Mouse (Mus musculus) kidney, embryonic 14.5 days (tissue): ENCODE data around the gene Ankrd33b. TPM values are rescaled to one million over a fixed set of nuclear protein-coding genes. Genes with fewer than 3 reads are reported as not detected.

Experiments used
- ATAC-seq: fragments of 200-750 bp; cut with Nextera tagmentation; 2 replicates; pipeline ENCODE4 v1.8.0; 2017; ENCODE audit warnings: moderate number of reproducible peaks, mild to moderate bottlenecking, moderate TSS enrichment, moderate library complexity; ENCODE audit not compliant: low FRiP score, low TSS enrichment
- H3K27ac ChIP-seq: fragments of 300-500 bp; sonication (generic); 2 replicates; pipeline ENCODE4 v1.5.1; 2014; ENCODE audit warnings: low read depth, mild to moderate bottlenecking, low read length, moderate library complexity, mixed read lengths
- H3K27me3 ChIP-seq: fragments of 300-500 bp; sonication (generic); 2 replicates; pipeline ENCODE4 v1.6.1; 2014; ENCODE audit warnings: mild to moderate bottlenecking, low read length; ENCODE audit not compliant: control insufficient read depth, insufficient read depth
- H3K36me3 ChIP-seq: fragments of 300-500 bp; sonication (generic); 2 replicates; pipeline ENCODE4 v1.6.1; 2014; ENCODE audit warnings: low read length, mixed read lengths; ENCODE audit not compliant: control insufficient read depth, insufficient read depth
- H3K4me1 ChIP-seq: fragments of 300-500 bp; sonication (generic); 2 replicates; pipeline ENCODE4 v1.6.1; 2014; ENCODE audit warnings: low read length, mixed read lengths; ENCODE audit not compliant: control insufficient read depth, insufficient read depth
- H3K4me2 ChIP-seq: fragments of 300-500 bp; sonication (generic); replicated peaks from 2 replicates; pipeline ENCODE4 v1.6.1; 2014; ENCODE audit warnings: low read depth, mild to moderate bottlenecking, low read length
- H3K4me3 ChIP-seq: fragments of 300-500 bp; sonication (generic); 2 replicates; pipeline ENCODE4 v1.5.1; 2014; ENCODE audit warnings: mild to moderate bottlenecking, low read length
- H3K9ac ChIP-seq: fragments of 300-500 bp; sonication (generic); 2 replicates; pipeline ENCODE4 v1.6.1; 2014; ENCODE audit warnings: low read depth, mild to moderate bottlenecking, low read length, moderate library complexity
- H3K9me3 ChIP-seq: fragments of 300-500 bp; sonication (generic); 2 replicates; pipeline ENCODE4 v1.6.1; 2016; ENCODE audit warnings: low read length; ENCODE audit not compliant: control insufficient read depth
- WGBS: fragments of 180-500 bp; shearing (Covaris S2); extraction: QIAGEN DNeasy Blood & Tissue Kit; methylation state at CpG from one replicate; pipeline ENCODE4 v1.1.7; 2014; 5-methylcytosine and 5-hydroxymethylcytosine counted together
- polyA plus RNA-seq: library from polyadenylated mRNA; unstranded; fragments of >200 nt; fragmentation: Nextera tagmentation; extraction: Ambion mirVana; gene quantifications from 2 replicates; pipeline ENCODE4 v1.2.1, GENCODE M21; 2014

Ankrd33b gene
- polyA plus RNA-seq, 1 experiment from 2014 or later: 3.7 TPM

DNA sequence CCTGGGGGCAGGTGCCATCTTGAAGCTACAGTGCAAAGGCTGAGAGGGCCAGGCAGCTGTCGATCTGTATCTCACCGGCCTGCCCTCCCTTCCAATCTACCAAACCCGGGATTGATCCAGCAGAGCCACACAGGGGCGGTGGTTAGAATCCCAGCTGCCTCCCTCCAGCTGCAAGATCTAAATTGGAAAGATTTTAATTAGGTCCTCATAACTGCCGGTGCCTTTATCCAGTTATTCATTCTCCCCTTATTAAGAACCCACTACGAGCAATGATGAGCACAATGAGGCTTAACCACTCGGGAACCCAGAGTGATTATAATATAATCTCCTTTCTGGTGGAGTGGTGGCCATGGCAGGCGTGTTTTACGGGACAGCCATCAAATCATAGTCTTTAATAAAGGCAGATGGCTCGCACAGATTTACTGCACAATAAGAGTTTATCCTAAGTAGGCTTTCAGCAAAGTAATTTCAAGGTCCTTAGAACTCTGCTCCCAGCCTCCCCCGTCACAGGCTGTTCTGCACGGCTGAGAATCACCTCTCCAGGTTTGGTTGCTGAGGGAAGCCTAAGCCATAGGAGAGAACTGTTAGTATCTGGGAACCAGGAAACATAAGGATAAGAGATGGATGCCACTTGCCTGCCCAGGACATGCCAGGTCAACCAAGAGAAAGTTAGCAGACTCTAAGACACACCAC, 34.8 kb upstream of the Ankrd33b start:
- no peak overlapping the region for H3K4me2 ChIP-seq
- no peak for ATAC-seq
- H3K36me3 ChIP-seq: no peaks in the 10 kb centered on the region
- no peak overlapping the region for H3K4me3 ChIP-seq
- H3K27me3 ChIP-seq: no peaks in the 10 kb centered on the region
- no peak overlapping the region for H3K27ac ChIP-seq
- H3K9me3 ChIP-seq: no peaks in the 10 kb centered on the region
- WGBS: 75% methylated on average over 12 of the region's 12 CpGs
- H3K4me1 ChIP-seq: no peaks in the 10 kb centered on the region
- H3K9ac ChIP-seq: no peak overlapping the region

DNA sequence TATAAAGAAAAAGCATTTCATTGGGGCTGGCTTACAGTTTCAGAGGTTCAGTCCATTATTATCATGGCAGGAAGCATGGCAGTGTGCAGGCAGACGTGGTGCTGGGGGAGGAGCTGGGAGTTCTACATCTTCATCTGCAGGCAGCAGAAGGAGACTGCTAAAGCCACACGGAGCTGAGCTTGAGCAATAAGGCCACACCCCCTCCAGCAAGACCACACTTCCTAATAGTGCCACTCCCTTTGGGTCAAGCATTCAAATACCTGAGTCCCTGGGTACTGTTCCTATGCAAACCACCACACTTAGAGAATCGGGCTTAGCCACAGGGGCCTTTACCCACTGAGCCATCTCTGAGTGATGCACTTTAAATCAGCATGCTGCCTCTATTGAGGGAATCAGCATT, 33.4 kb upstream of the Ankrd33b start:
- Histone ChIP-seq H3K4me2 (no peak overlapping the region), H3K4me1 (no peaks in the 10 kb centered on the region), H3K36me3 (no peaks in the 10 kb centered on the region), H3K27me3 (no peaks in the 10 kb centered on the region), H3K9me3 (no peaks in the 10 kb centered on the region), H3K27ac (no peak overlapping the region), H3K9ac (no peak overlapping the region), H3K4me3 (no peak overlapping the region)
- ATAC-seq: no peak
- 40% methylated on average over 3 of the region's 3 CpGs for WGBS

DNA sequence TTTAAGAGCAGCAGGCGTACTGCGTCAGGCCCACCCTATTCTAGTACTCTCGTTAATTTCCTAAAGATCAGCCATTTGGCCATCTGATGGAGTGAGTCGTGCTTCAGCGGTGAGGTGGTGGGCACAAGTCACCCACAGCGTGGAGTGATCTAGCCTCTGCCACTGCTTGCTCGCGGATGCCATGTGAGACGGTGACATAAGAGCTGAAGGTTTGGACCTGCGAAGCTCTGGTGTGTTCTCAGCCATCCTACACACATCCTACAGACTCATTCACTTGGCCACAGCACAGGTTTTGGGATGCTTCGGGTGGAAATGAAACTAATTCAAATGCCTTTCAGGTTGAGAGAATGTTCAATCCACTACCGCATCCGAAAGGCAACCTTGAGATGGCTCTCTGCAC, 31.2 kb upstream of the Ankrd33b start:
- no peak for ATAC-seq
- Histone ChIP-seq H3K27ac (no peak overlapping the region), H3K4me3 (no peak overlapping the region), H3K4me2 (no peak overlapping the region), H3K36me3 (no peaks in the 10 kb centered on the region), H3K9me3 (no peaks in the 10 kb centered on the region; the same call in 1 of the 2 replicates), H3K27me3 (no peaks in the 10 kb centered on the region), H3K9ac (no peak overlapping the region), H3K4me1 (no peaks in the 10 kb centered on the region)
- WGBS: 92% methylated on average over 13 of the region's 13 CpGs

DNA sequence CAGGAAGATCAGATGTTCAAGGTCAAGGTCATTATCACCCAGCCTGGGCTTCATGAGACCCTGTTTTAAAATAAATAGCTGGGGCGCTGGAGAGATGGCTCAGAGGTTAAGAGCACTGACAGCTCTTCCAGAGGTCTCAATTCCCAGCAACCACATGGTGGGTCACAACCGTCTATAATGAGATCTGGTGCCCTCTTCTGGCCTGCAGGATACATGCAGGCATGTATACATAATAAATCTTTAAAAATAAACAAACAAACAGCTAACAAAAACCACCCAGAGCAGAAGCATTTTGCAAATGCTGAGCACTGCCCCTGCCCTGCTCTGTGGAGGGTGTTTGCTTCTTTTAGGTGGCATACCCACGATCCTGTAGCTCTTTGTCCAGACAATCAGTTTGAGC, 29.9 kb upstream of the Ankrd33b start:
- 81% methylated on average over 3 of the region's 3 CpGs for WGBS
- Histone ChIP-seq H3K9me3 (no peaks in the 10 kb centered on the region; the same call in 1 of the 2 replicates), H3K27ac (no peak overlapping the region), H3K9ac (no peak overlapping the region), H3K27me3 (no peaks in the 10 kb centered on the region), H3K4me3 (no peak overlapping the region), H3K4me1 (no peaks in the 10 kb centered on the region), H3K36me3 (no peaks in the 10 kb centered on the region), H3K4me2 (no peak overlapping the region)
- no peak for ATAC-seq

DNA sequence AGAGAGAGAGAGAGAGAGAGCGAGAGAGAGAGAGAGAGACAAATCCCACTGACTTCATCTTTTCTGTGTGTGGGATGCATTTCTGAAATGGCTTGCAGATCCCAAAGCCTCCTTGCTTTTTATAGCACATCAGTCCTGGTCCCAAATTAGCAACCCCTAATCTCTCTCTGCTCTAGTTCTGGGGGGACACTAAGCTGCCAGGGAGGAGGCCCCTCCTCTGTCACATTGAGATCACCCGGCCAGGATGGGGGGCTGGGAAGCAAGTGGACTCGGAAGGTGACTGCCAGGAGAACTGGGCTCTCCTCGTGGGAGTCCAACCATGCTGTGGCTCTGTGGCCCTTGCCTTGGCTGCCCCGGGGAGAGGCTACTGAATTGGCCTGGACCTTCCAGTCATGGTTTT, 29.2 kb upstream of the Ankrd33b start:
- Histone ChIP-seq H3K27ac (no peak overlapping the region), H3K4me2 (no peak overlapping the region), H3K4me1 (no peaks in the 10 kb centered on the region), H3K9me3 (no peaks in the 10 kb centered on the region; the same call in 1 of the 2 replicates), H3K36me3 (no peaks in the 10 kb centered on the region), H3K9ac (no peak overlapping the region), H3K4me3 (no peak overlapping the region), H3K27me3 (no peaks in the 10 kb centered on the region)
- 55% methylated on average over 5 of the region's 5 CpGs for WGBS
- no peak for ATAC-seq

DNA sequence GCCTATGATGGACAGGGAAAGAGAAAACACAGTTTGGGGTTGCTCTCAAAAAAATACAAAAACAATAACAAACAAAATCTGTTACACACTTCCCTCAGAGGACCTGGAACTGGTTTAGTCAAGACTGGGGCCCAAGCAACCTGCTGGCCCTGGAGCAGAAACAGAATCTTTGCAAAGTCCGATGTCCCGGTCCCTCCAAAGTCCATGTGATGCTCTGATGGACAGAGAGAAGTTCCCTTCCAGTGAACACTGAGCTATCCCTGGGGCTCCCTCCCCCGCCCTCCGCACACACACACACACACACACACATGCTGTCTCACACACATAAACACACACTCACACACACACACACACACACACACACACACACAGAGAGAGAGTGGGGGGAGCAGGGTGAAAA, 28.5 kb upstream of the Ankrd33b start:
- Histone ChIP-seq H3K4me1 (no peaks in the 10 kb centered on the region), H3K36me3 (no peaks in the 10 kb centered on the region), H3K9ac (no peak overlapping the region), H3K4me2 (no peak overlapping the region), H3K27ac (no peak overlapping the region), H3K27me3 (no peaks in the 10 kb centered on the region), H3K9me3 (no peaks in the 10 kb centered on the region; the same call in 1 of the 2 replicates), H3K4me3 (no peak overlapping the region)
- no peak for ATAC-seq
- WGBS: 83% methylated on average over 4 of the region's 4 CpGs

DNA sequence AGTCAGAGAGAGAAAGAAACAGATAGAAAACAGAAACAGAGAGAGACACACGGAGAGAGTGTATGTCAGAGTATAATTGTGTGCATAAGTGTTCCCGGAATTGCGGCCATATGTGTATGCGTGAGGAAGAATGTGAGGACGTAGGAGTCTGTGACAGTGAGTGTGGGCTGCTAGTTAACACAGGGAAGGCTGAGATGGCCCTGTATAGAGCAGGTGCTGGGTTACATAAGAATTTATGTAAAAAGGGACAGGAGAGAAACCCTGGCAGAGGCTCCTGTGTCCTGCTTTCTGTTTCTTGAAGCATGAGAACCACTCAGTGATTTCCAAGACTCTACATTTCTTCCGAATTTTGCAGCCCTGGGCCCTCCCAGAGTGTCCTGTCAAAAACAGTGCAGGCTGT, 25.9 kb upstream of the Ankrd33b start:
- no peak overlapping the region for H3K27ac ChIP-seq
- no peaks in the 10 kb centered on the region for H3K27me3 ChIP-seq
- no peaks in the 10 kb centered on the region for H3K4me1 ChIP-seq
- no peak overlapping the region for H3K9ac ChIP-seq
- no peak overlapping the region for H3K4me3 ChIP-seq
- WGBS: 87% methylated on average over 6 of the region's 6 CpGs
- H3K9me3 ChIP-seq: no peaks in the 10 kb centered on the region; the same call in 1 of the 2 replicates
- H3K36me3 ChIP-seq: no peaks in the 10 kb centered on the region
- no peak overlapping the region for H3K4me2 ChIP-seq
- no peak for ATAC-seq

DNA sequence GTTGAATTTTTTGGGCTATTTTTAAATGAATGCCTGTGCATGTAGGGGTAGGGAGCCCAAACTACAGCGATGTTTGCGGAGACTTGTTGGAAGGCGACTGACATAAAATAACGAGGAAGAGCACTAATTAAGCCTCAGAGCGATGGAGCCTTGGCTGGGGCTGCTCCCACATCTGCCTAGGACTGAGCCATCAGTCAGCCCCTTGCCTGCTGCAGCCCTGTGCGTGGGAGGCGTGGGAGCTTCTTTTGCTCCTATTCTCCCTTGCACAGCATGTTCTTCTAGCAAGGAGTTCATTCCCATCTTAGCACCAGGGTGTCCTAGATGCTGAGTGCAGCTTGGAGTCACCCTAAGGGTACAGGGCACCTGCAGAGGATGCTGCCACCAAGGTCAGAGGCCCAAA, 25.2 kb upstream of the Ankrd33b start:
- no peaks in the 10 kb centered on the region; the same call in 1 of the 2 replicates for H3K9me3 ChIP-seq
- no peaks in the 10 kb centered on the region for H3K4me1 ChIP-seq
- H3K9ac ChIP-seq: no peak overlapping the region
- no peaks in the 10 kb centered on the region for H3K36me3 ChIP-seq
- no peaks in the 10 kb centered on the region for H3K27me3 ChIP-seq
- no peak overlapping the region for H3K4me2 ChIP-seq
- no peak overlapping the region for H3K4me3 ChIP-seq
- no peak overlapping the region for H3K27ac ChIP-seq
- 51% methylated on average over 7 of the region's 7 CpGs for WGBS
- no peak; the same call in 1 of the 2 replicates for ATAC-seq

DNA sequence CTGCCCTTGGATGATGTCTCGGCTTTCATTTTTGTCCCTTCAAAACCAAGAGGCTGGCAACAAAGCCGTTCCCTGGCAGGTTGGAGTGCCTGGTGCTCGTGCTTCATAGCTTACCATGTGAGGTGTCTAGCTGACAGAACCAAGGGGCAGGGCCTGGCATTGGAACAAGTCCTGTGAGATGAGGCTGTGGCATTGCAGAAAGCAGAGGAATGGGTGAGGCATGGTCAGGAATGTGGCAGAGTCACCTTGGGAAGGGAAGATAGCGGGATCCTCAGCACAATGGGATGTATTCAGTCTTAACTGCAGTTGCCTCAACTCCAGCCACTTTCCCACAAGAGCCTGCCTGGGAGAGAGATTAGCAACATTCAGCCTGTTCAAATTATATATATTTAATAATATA, 24.6 kb upstream of the Ankrd33b start:
- Histone ChIP-seq H3K27me3 (no peaks in the 10 kb centered on the region), H3K4me1 (no peaks in the 10 kb centered on the region), H3K9ac (no peak overlapping the region), H3K27ac (no peak overlapping the region), H3K36me3 (no peaks in the 10 kb centered on the region), H3K4me3 (no peak overlapping the region), H3K4me2 (no peak overlapping the region), H3K9me3 (peaks cover 2% of the 10 kb centered on the region; the same call in 1 of the 2 replicates)
- ATAC-seq: no peak
- 83% methylated on average over 4 of the region's 4 CpGs for WGBS
